Mouse (Mus musculus) thymus, adult 2 months (tissue): ENCODE data around the gene Actg1.

Experiments
- CTCF ChIP-seq: fragments of 200-500 bp; IDR thresholded peaks from 2 replicates; pipeline ENCODE4 v1.5.1; 2012; ENCODE audit warnings: mild to moderate bottlenecking, control low read depth, low read length, moderate library complexity, borderline replicate concordance; ENCODE audit not compliant: control insufficient read depth, poor library complexity, insufficient read depth; ENCODE audit errors: extremely low read depth
- POLR2A ChIP-seq: fragments of 200-500 bp; IDR thresholded peaks from 2 replicates; pipeline ENCODE4 v1.6.1; 2012; ENCODE audit warnings: mild to moderate bottlenecking, low read length, control low read depth, moderate library complexity; ENCODE audit not compliant: control insufficient read depth, poor library complexity, insufficient read depth; ENCODE audit errors: extremely low read depth

DNA sequence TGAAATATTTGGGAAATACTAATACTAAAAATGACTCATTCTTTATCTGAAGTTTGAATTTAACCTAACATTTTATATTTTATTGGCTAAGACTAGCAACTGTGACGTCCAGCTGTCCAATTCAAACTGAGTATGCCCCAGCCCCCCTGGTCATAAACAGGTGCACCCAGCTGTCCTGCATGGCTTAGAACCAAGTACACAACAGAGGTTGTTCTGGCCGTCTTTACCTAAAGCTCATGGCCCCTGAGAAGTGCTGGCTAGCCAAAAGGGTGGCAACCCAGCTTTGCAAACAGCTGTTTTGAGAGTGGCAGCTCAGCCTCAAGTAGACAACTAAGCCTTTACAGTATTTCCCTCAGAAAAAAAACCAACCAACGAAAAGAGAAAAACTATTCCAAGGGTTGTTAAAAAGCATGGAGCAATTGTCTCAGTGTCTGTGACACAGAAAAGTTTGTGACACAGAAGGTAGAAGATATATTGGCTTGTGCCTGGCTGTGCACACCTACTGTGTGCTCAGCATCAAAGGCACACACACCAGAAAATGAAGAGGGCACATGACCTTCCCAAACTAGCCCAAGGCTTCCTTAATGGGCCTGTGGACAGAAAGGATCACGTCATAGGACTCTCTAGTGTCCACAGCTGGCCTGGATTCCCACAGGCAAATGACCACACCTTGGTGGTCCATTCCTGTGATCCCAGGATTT is 49.8 kb downstream of the Actg1 start:
- no peak for TF ChIP-seq CTCF
- no peak for TF ChIP-seq POLR2A
